Mouse (Mus musculus) heart, embryonic 10.5 days (tissue): Measurements from ENCODE around the gene Keap1. TPM values are rescaled to one million over a fixed set of nuclear protein-coding genes. Genes with fewer than 3 reads are reported as not detected.

Experiments used
- DNase-seq: peaks from one replicate; pipeline ENCODE4 v3.0.0-alpha.2; 2017; ENCODE audit warnings: low spot score
- H3K27ac ChIP-seq: fragments of 300-500 bp; sonication (generic); 2 replicates; pipeline ENCODE4 v1.5.1; 2016; ENCODE audit warnings: mild to moderate bottlenecking
- H3K27me3 ChIP-seq: fragments of 300-500 bp; sonication (generic); 2 replicates; pipeline ENCODE4 v1.6.1; 2016; ENCODE audit warnings: mild to moderate bottlenecking; ENCODE audit not compliant: poor library complexity, insufficient read depth, severe bottlenecking
- H3K36me3 ChIP-seq: fragments of 300-500 bp; sonication (generic); 2 replicates; pipeline ENCODE4 v1.6.1; 2016; ENCODE audit warnings: mild to moderate bottlenecking, moderate library complexity
- H3K4me1 ChIP-seq: fragments of 300-500 bp; sonication (generic); 2 replicates; pipeline ENCODE4 v1.6.1; 2016; ENCODE audit warnings: mild to moderate bottlenecking
- H3K4me3 ChIP-seq: fragments of 300-500 bp; sonication (generic); 2 replicates; pipeline ENCODE4 v1.5.1; 2016; ENCODE audit warnings: mild to moderate bottlenecking, moderate library complexity
- H3K9me3 ChIP-seq: fragments of 300-500 bp; sonication (generic); 2 replicates; pipeline ENCODE4 v1.6.1; 2016; ENCODE audit warnings: mild to moderate bottlenecking, moderate library complexity
- WGBS: fragments of 180-500 bp; shearing (Covaris S2); methylation state at CpG from one replicate; pipeline ENCODE4 v1.1.7; 2016; 5-methylcytosine and 5-hydroxymethylcytosine counted together
- polyA plus RNA-seq: library from polyadenylated mRNA; unstranded; fragments of >200 nt; fragmentation: Nextera tagmentation; extraction: Ambion mirVana; gene quantifications from 2 replicates; pipeline ENCODE4 v1.2.1, GENCODE M21; 2016

The Keap1 gene
- 51.4 and 52.4 TPM in 2 replicates for polyA plus RNA-seq

GRCm38 (mm10) chr9:21238733-21239464 is at the start of gene Keap1:
Keap1 (minus strand) TSS chr9:21239361.
- Histone ChIP-seq H3K4me3 (peak within 1 kb of the TSS; percentile 98), H3K9me3 (no peaks in the 10 kb centered on the region; the same call in 1 of the 2 replicates), H3K27me3 (peaks cover 26% of the 10 kb centered on the region), H3K36me3 (peaks cover 31% of the 10 kb centered on the region), H3K27ac (peak within 1 kb of the TSS; percentile 100), H3K4me1 (peaks cover 30% of the 10 kb centered on the region)
- peak; percentile 93 for DNase-seq
- under 1% methylated on average over 89 of the region's 90 CpGs for WGBS

GRCm38 (mm10) chr9:21288404-21289336 is 49.5 kb upstream of the Keap1 start:
- DNase-seq = no peak
- H3K27me3 ChIP-seq = no peaks in the 10 kb centered on the region
- H3K4me1 ChIP-seq = peaks cover 38% of the 10 kb centered on the region
- no peaks in the 10 kb centered on the region for H3K9me3 ChIP-seq
- WGBS = 73% methylated on average over 13 of the region's 13 CpGs
- peaks cover 33% of the 10 kb centered on the region for H3K36me3 ChIP-seq
- peak overlapping the region; percentile 92 for H3K4me3 ChIP-seq
- H3K27ac ChIP-seq = peak overlapping the region; percentile 92

DNA sequence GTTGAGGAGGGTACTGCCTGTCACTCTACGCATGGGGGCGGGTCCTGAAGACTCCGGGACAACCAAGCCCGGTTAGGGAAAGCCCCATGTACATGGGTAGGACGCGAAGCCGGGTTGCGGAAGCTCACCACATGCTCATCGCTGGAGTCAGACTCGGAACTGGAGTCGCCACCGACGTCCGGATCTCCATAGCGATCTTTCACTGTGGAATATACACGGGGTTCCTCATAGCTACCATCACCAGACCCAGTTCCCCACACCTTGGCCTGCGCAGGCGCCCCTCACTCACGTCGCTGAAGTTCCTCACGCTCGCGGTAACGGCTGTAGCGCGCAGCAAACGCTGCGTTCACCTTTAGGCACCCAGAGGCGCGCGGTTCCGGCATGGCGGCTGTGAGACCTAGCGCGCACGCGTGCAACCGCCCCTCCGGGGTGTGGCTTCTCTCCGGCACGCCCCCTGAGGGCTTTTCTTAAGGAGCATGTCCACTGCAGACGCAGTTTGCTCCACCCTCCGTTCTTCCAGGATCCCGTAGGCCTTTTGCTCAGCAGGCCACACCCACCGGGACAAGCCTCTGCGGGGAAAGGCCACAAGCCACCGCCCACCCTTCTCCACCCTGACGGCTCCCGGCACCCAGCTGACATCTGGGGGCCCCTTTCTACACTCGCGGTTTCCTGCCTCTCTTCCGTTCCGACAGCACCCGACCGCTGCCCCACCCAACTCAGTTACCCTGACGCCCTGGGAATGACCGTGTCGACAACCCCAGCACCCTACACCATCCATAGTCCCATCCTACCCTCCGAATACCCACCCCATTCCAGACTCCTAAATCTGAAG is 48.6 kb upstream of the Keap1 start, which contains the start of gene Kri1:
Gene Kri1 (minus strand): TSS at position 399 of the 832 bp plus-strand sequence.
- Histone ChIP-seq H3K27ac (peak within 1 kb of the TSS; percentile 92), H3K4me3 (peak within 1 kb of the TSS; percentile 92), H3K9me3 (no peaks in the 10 kb centered on the region), H3K4me1 (peaks cover 38% of the 10 kb centered on the region), H3K36me3 (peaks cover 38% of the 10 kb centered on the region), H3K27me3 (no peaks in the 10 kb centered on the region)
- WGBS = under 1% methylated on average over 59 of the region's 59 CpGs
- DNase-seq = peak; percentile 99

GRCm38 (mm10) chr9:21286753-21287152 is 47.6 kb upstream of the Keap1 start:
- Histone ChIP-seq H3K36me3 (peaks cover 47% of the 10 kb centered on the region), H3K4me3 (peak overlapping the region; percentile 92), H3K27me3 (no peaks in the 10 kb centered on the region), H3K4me1 (peaks cover 38% of the 10 kb centered on the region), H3K27ac (no peak overlapping the region; the same call in 1 of the 2 replicates), H3K9me3 (no peaks in the 10 kb centered on the region)
- 52% methylated on average over 3 of the region's 3 CpGs for WGBS
- DNase-seq = no peak

DNA sequence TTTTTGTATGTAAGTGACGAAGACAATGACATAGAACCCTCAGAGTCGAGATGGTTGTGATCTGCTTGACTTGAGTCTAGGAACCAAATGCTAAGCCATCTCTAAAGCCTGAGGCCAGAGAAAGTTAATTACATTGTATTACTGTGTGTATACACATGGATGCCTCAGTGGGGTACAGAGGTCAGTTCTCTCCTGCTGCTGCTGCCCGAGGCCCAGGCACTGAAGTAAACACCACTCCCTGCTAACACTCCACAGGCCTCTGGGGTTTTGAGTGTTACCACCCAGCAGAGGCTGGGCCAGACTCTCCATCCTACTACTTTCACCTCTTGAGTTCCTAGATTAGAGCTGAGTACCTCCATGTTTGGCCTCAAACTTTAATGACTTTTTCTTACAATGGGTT is 44.8 kb upstream of the Keap1 start:
- 88% methylated on average over 3 of the region's 3 CpGs for WGBS
- Histone ChIP-seq H3K27me3 (no peaks in the 10 kb centered on the region), H3K27ac (no peak overlapping the region), H3K36me3 (peaks cover 70% of the 10 kb centered on the region), H3K9me3 (no peaks in the 10 kb centered on the region), H3K4me3 (no peak overlapping the region), H3K4me1 (peaks cover 27% of the 10 kb centered on the region)
- no peak for DNase-seq

DNA sequence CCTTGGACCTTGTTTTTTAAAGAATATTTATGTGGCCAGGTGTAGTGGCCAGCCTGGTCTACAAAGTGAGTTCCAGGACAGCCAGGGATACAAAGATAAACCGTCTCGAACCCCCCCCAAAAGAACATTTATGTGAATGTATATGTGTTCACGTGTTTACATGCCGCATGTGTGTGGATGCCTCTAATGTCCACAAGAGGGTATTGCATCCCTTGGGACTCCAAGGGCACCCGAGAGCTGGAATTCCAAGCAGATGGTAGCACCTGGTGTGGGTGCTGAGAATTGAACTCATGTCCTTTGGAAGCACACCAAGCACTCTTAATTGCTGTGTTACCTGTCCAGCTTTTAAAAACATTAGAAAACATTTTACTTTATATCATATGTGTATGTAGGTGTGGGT is 44.4 kb upstream of the Keap1 start:
- H3K27me3 ChIP-seq = no peaks in the 10 kb centered on the region
- WGBS = 91% methylated on average over 5 of the region's 5 CpGs
- peaks cover 70% of the 10 kb centered on the region for H3K36me3 ChIP-seq
- peaks cover 23% of the 10 kb centered on the region for H3K4me1 ChIP-seq
- no peak overlapping the region for H3K4me3 ChIP-seq
- no peaks in the 10 kb centered on the region for H3K9me3 ChIP-seq
- no peak for DNase-seq
- no peak overlapping the region for H3K27ac ChIP-seq

DNA sequence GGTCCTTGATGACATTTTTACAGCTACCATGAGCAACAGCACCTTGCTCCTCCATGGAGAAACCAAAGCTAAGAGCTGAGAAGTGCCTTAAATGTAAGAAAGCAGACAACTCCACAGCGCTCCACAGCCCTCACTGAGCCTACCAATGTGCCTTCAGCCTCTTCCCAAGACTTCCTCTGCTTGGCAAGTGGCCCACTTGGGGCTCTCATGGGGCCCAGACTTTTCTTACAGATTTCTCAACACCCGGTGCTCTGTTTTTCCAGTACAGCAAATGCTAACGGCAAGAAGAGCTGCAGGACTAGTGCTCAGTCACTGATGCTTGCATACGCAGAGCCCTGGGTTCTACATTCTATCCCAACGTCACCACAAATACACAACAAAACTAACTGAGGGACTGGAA is 38.6 kb upstream of the Keap1 start:
- Histone ChIP-seq H3K27ac (no peak overlapping the region), H3K9me3 (no peaks in the 10 kb centered on the region), H3K36me3 (peaks cover 97% of the 10 kb centered on the region), H3K4me1 (peaks cover 25% of the 10 kb centered on the region), H3K4me3 (no peak overlapping the region), H3K27me3 (no peaks in the 10 kb centered on the region)
- no peak for DNase-seq
- WGBS = 97% methylated on average over 5 of the region's 5 CpGs

- no peak for DNase-seq
- H3K27ac ChIP-seq = no peak overlapping the region
- 89% methylated on average over 8 of the region's 8 CpGs for WGBS
These were observed 37.1 kb upstream of the Keap1 start for GRCm38 (mm10) chr9:21276307-21276706.

GRCm38 (mm10) chr9:21275727-21276126 is 36.6 kb upstream of the Keap1 start:
- no peak overlapping the region for H3K27ac ChIP-seq
- no peak overlapping the region for H3K4me3 ChIP-seq
- no peaks in the 10 kb centered on the region for H3K27me3 ChIP-seq
- H3K36me3 ChIP-seq = peaks cover 98% of the 10 kb centered on the region
- H3K9me3 ChIP-seq = no peaks in the 10 kb centered on the region
- WGBS = 87% methylated on average over 12 of the region's 12 CpGs
- peaks cover 25% of the 10 kb centered on the region for H3K4me1 ChIP-seq
- no peak for DNase-seq

More at GRCm38 (mm10) chr9:21276307-21276706, 37.1 kb upstream of the Keap1 start:
- no peaks in the 10 kb centered on the region for H3K9me3 ChIP-seq
- H3K36me3 ChIP-seq = peaks cover 98% of the 10 kb centered on the region
- peaks cover 25% of the 10 kb centered on the region for H3K4me1 ChIP-seq
- H3K27me3 ChIP-seq = no peaks in the 10 kb centered on the region
- no peak overlapping the region for H3K4me3 ChIP-seq

DNA sequence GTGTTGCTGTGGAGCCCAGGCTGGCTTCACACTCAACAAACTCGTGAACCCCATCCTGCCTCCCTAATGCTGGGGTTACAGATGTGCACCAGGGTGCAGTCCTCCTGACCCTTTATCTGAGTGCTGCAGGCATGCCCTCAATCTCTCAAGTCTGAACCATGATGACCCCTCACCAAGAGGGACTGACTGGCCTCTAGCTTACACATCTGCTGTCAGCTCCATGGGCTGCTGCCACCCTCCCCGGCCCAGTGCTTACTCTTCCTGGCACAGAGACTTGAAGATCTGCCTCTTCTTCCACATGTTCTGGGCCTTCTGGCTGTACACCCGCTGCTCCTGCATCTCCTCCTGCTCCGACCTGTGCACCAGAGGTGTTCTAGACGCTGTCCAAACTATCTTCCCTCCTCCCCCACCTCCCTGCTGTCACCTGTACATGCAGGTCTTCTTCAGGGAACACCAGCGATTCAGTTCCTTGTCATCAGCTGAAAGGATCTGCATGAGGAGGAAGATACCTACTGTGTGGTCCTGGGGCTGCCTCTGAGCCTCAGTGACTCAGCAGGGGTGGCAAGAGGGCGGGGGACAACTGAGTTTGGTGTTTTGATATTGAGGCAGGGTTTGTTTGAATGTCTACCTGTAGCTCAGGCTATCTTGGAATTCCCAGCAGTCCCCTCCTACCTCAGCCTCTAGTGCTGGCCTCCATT is 36.0 kb upstream of the Keap1 start:
- DNase-seq = no peak
- H3K27me3 ChIP-seq = no peaks in the 10 kb centered on the region
- peaks cover 25% of the 10 kb centered on the region for H3K4me1 ChIP-seq
- H3K27ac ChIP-seq = no peak overlapping the region
- 76% methylated on average over 7 of the region's 7 CpGs for WGBS
- H3K4me3 ChIP-seq = no peak overlapping the region
- H3K9me3 ChIP-seq = no peaks in the 10 kb centered on the region
- peaks cover 100% of the 10 kb centered on the region for H3K36me3 ChIP-seq

GRCm38 (mm10) chr9:21274336-21274735 is 35.2 kb upstream of the Keap1 start:
- no peak overlapping the region for H3K27ac ChIP-seq
- 65% methylated on average over 3 of the region's 3 CpGs for WGBS

More at GRCm38 (mm10) chr9:21274336-21274735, 35.2 kb upstream of the Keap1 start:
- Histone ChIP-seq H3K4me1 (peaks cover 25% of the 10 kb centered on the region), H3K27me3 (no peaks in the 10 kb centered on the region), H3K36me3 (peaks cover 98% of the 10 kb centered on the region), H3K4me3 (no peak overlapping the region), H3K9me3 (no peaks in the 10 kb centered on the region)
- DNase-seq = no peak
